Comparison of ENCODE assay signal across 20 mouse cellular contexts in the genomic region with DNA sequence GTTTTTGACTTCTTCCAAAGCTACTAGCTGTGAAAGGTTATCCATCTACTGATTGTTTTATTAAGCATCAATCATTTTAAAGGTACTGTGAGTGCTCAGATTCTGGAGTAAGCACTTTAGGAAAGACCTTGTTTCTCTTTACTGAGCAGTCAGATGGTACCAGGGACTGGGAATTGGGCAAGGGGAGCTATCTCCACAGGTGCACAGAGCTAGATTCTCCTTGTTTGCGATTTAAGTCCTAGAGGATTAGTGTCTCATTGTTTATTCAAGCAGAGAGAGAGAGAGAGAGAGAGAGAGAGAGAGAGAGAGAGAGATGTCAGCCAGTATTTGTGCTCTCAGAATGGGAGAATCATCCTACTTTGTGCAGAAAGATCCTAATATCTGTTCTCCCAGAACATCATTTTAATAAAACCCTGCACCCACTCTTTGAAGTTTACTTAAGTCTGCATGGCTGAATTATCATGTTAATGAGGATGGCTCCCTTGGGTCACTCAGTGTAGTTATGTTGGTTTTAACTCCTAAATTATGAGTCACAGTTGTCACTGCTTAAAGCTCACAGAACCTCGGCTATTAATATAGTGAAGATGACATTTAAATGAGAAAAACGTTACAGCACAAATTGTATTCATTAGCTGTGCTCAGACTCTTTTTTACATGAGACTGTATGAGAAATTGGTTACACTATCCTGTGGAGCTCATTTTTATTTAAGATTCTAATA.
DNase-seq lines count a peak whose midpoint lies in the region; ATAC-seq lines count a peak whose summit lies in the region.
"Had no signal": no experiment of that assay in that cellular context is flagged by ENCODE, and none has a peak within 500 bp of the region (broad histone marks: within the 10 kb centered on the region; RNA-seq: fewer than 3 reads in every experiment).

No protein-coding gene starts in this region.

- H3K9ac ChIP-seq in hindbrain, embryonic 15.5 days, result no peak overlapping the region
- H3K9ac ChIP-seq in hindbrain, embryonic 12.5 days, result no peak overlapping the region
- no peak overlapping the region for H3K9ac ChIP-seq in forebrain, embryonic 14.5 days (ENCODE audit: low read length)
- no peak overlapping the region for H3K9ac ChIP-seq in midbrain, embryonic 13.5 days (replicated peaks)
- H3K9ac ChIP-seq: embryonic facial prominence, embryonic 13.5 days; heart, embryonic 13.5 days; limb, embryonic 15.5 days had no signal

- no peak overlapping the region for H3K4me2 ChIP-seq in hindbrain, embryonic 15.5 days
- no peak overlapping the region for H3K4me2 ChIP-seq in hindbrain, embryonic 12.5 days (replicated peaks)
- no peak overlapping the region for H3K4me2 ChIP-seq in forebrain, embryonic 14.5 days (ENCODE audit: low read length)
- H3K4me2 ChIP-seq in midbrain, embryonic 13.5 days (replicated peaks), result no peak overlapping the region
- H3K4me2 ChIP-seq: embryonic facial prominence, embryonic 13.5 days; heart, embryonic 13.5 days; limb, embryonic 15.5 days had no signal

- WGBS in hindbrain, embryonic 15.5 days, result 26% methylated on average over 3 of the region's 3 CpGs
- WGBS in hindbrain, embryonic 12.5 days, result 55% methylated on average over 3 of the region's 3 CpGs
- 56% methylated on average over 3 of the region's 3 CpGs for WGBS in forebrain, embryonic 14.5 days
- WGBS in midbrain, embryonic 13.5 days, result 13% methylated on average over 3 of the region's 3 CpGs

- no peaks in the 10 kb centered on the region for H3K9me3 ChIP-seq in hindbrain, embryonic 15.5 days
- no peaks in the 10 kb centered on the region for H3K9me3 ChIP-seq in hindbrain, embryonic 12.5 days (replicated peaks)
- no peaks in the 10 kb centered on the region for H3K9me3 ChIP-seq in forebrain, embryonic 14.5 days (replicated peaks; ENCODE audit: control insufficient read depth, low read length)
- H3K9me3 ChIP-seq in midbrain, embryonic 13.5 days, result no peaks in the 10 kb centered on the region
- H3K9me3 ChIP-seq: embryonic facial prominence, embryonic 13.5 days; heart, embryonic 13.5 days; limb, embryonic 15.5 days had no signal

- H3K27me3 ChIP-seq in hindbrain, embryonic 15.5 days, result no peaks in the 10 kb centered on the region
- no peaks in the 10 kb centered on the region for H3K27me3 ChIP-seq in hindbrain, embryonic 12.5 days
- no peaks in the 10 kb centered on the region for H3K27me3 ChIP-seq in forebrain, embryonic 14.5 days (replicated peaks; ENCODE audit: control insufficient read depth, insufficient read depth, low read length)
- no peaks in the 10 kb centered on the region for H3K27me3 ChIP-seq in midbrain, embryonic 13.5 days
- H3K27me3 ChIP-seq: embryonic facial prominence, embryonic 13.5 days; heart, embryonic 13.5 days; limb, embryonic 15.5 days; megakaryocyte, embryonic 14.5 days had no signal

- peak; percentile 36 for DNase-seq in brain, adult 2 months (ENCODE audit: low read depth, low spot score)
- peak; percentile 53 for DNase-seq in forebrain, embryonic 14.5 days (ENCODE audit: low spot score)
- DNase-seq in right cerebral cortex, adult 18-20 months, result no peak
- no peak for DNase-seq in adrenal gland, postnatal 10 days
- no peak for DNase-seq in layer of hippocampus, adult 11-12 months (ENCODE audit: low spot score)
- DNase-seq: cerebellum, adult 11-12 months; gastrocnemius, adult 2 months; heart, postnatal 36 days; layer of hippocampus, adult 9-11 months; lung, postnatal 10 days; right cerebral cortex, postnatal 4 days; thymus, postnatal 4 days had no signal

- no peaks in the 10 kb centered on the region for H3K36me3 ChIP-seq in hindbrain, embryonic 15.5 days
- H3K36me3 ChIP-seq in hindbrain, embryonic 12.5 days, result no peaks in the 10 kb centered on the region
- no peaks in the 10 kb centered on the region for H3K36me3 ChIP-seq in forebrain, embryonic 14.5 days (ENCODE audit: control insufficient read depth, insufficient read depth, low read length)
- H3K36me3 ChIP-seq in midbrain, embryonic 13.5 days, result no peaks in the 10 kb centered on the region
- H3K36me3 ChIP-seq: embryonic facial prominence, embryonic 13.5 days; heart, embryonic 13.5 days; limb, embryonic 15.5 days had no signal

- ATAC-seq in hindbrain, embryonic 15.5 days (ENCODE audit: low FRiP score, low read depth), result peak; percentile 42; the same call in 1 of the 2 replicates
- ATAC-seq in hindbrain, embryonic 12.5 days (ENCODE audit: low FRiP score), result no peak
- ATAC-seq in forebrain, embryonic 14.5 days, result no peak
- ATAC-seq in midbrain, embryonic 13.5 days, result peak; percentile 90
- ATAC-seq: intestine, embryonic 16.5 days had no signal

- no peak overlapping the region for H3K27ac ChIP-seq in hindbrain, embryonic 15.5 days (replicated peaks)
- no peak overlapping the region for H3K27ac ChIP-seq in hindbrain, embryonic 12.5 days
- H3K27ac ChIP-seq in forebrain, embryonic 14.5 days (ENCODE audit: low read depth, low read length), result no peak overlapping the region
- H3K27ac ChIP-seq in midbrain, embryonic 13.5 days, result 0 out of 2 replicates have a peak overlapping the region, but pooled peaks have one; percentile 12
- H3K27ac ChIP-seq: embryonic facial prominence, embryonic 13.5 days; gastrocnemius, adult 2 months; heart, embryonic 13.5 days; limb, embryonic 15.5 days had no signal

- H3K4me3 ChIP-seq in hindbrain, embryonic 15.5 days, result no peak overlapping the region
- H3K4me3 ChIP-seq in hindbrain, embryonic 12.5 days, result no peak overlapping the region
- no peak overlapping the region for H3K4me3 ChIP-seq in forebrain, embryonic 14.5 days (ENCODE audit: low read depth, low read length)
- H3K4me3 ChIP-seq in midbrain, embryonic 13.5 days (replicated peaks), result no peak overlapping the region
- H3K4me3 ChIP-seq: embryonic facial prominence, embryonic 13.5 days; gastrocnemius, adult 2 months; heart, embryonic 13.5 days; limb, embryonic 15.5 days; megakaryocyte, embryonic 14.5 days had no signal

- H3K4me1 ChIP-seq in hindbrain, embryonic 15.5 days (replicated peaks), result no peaks in the 10 kb centered on the region
- H3K4me1 ChIP-seq in hindbrain, embryonic 12.5 days, result no peaks in the 10 kb centered on the region
- H3K4me1 ChIP-seq in forebrain, embryonic 14.5 days (ENCODE audit: control insufficient read depth, insufficient read depth, low read length), result no peaks in the 10 kb centered on the region
- H3K4me1 ChIP-seq in midbrain, embryonic 13.5 days (replicated peaks), result peaks cover 2% of the 10 kb centered on the region; the same call in 1 of the 2 replicates
- H3K4me1 ChIP-seq: embryonic facial prominence, embryonic 13.5 days; heart, embryonic 13.5 days; limb, embryonic 15.5 days; megakaryocyte, embryonic 14.5 days had no signal

Comparison
In these comparisons a context has a peak if more than half of its experiments do, and no peak if none do; other contexts are left out.
1. ATAC-seq: peak in hindbrain, embryonic 15.5 days (single experiment) and midbrain, embryonic 13.5 days (single experiment); none in hindbrain, embryonic 12.5 days (single experiment) and forebrain, embryonic 14.5 days (single experiment).
2. DNase-seq: peak in brain, adult 2 months (single experiment) and forebrain, embryonic 14.5 days (single experiment); none in right cerebral cortex, adult 18-20 months (single experiment), adrenal gland, postnatal 10 days (single experiment) and layer of hippocampus, adult 11-12 months (single experiment).